Mouse (Mus musculus) heart, postnatal 0 days (tissue): ENCODE data around the gene Cct7. TPM values are rescaled to one million over a fixed set of nuclear protein-coding genes. Genes with fewer than 3 reads are reported as not detected.

Experiments used
- ATAC-seq: fragments of 200-750 bp; cut with Nextera tagmentation; 2 replicates; pipeline ENCODE4 v1.8.0; 2017; ENCODE audit warnings: low read depth, moderate number of reproducible peaks, moderate library complexity; ENCODE audit not compliant: insufficient read depth
- DNase-seq: peaks from one replicate; pipeline ENCODE4 v3.0.0-alpha.2; 2016; ENCODE audit warnings: low spot score
- H3K27ac ChIP-seq: fragments of 300-500 bp; sonication (generic); 2 replicates; pipeline ENCODE4 v1.5.1; 2014; ENCODE audit warnings: low read depth, mild to moderate bottlenecking
- H3K27me3 ChIP-seq: fragments of 300-500 bp; sonication (generic); 2 replicates; pipeline ENCODE4 v1.6.1; 2014; ENCODE audit warnings: low read length, mixed read lengths; ENCODE audit not compliant: control insufficient read depth, insufficient read depth
- H3K36me3 ChIP-seq: fragments of 300-500 bp; sonication (generic); replicated peaks from 2 replicates; pipeline ENCODE4 v1.6.1; 2014; ENCODE audit warnings: low read length, mixed read lengths; ENCODE audit not compliant: control insufficient read depth, insufficient read depth
- H3K4me1 ChIP-seq: fragments of 300-500 bp; sonication (generic); 2 replicates; pipeline ENCODE4 v1.6.1; 2014; ENCODE audit warnings: antibody characterized with exemption; ENCODE audit not compliant: control insufficient read depth, insufficient read depth
- H3K4me2 ChIP-seq: fragments of 300-500 bp; sonication (generic); 2 replicates; pipeline ENCODE4 v1.6.1; 2014; ENCODE audit warnings: low read depth, mild to moderate bottlenecking, low read length, moderate library complexity
- H3K4me3 ChIP-seq: fragments of 300-500 bp; sonication (generic); 2 replicates; pipeline ENCODE4 v1.5.1; 2014; ENCODE audit warnings: low read depth, low read length
- H3K9ac ChIP-seq: fragments of 300-500 bp; sonication (generic); replicated peaks from 2 replicates; pipeline ENCODE4 v1.6.1; 2014; ENCODE audit warnings: low read depth, low read length, mixed read lengths
- H3K9me3 ChIP-seq: fragments of 300-500 bp; sonication (generic); replicated peaks from 2 replicates; pipeline ENCODE4 v1.6.1; 2016; ENCODE audit warnings: low read length; ENCODE audit not compliant: control insufficient read depth
- CTCF ChIP-seq: IDR thresholded peaks from 2 replicates; pipeline ENCODE4 v1.5.1; 2016; ENCODE audit warnings: antibody characterized with exemption, control low read depth, low read depth
- EP300 ChIP-seq: IDR thresholded peaks from 2 replicates; pipeline ENCODE4 v1.6.1; 2016; ENCODE audit warnings: antibody characterized with exemption, low read depth
- WGBS: fragments of 180-500 bp; shearing (Covaris S2); extraction: QIAGEN DNeasy Blood & Tissue Kit; methylation state at CpG from one replicate; pipeline ENCODE4 v1.1.7; 2014; 5-methylcytosine and 5-hydroxymethylcytosine counted together
- polyA plus RNA-seq: library from polyadenylated mRNA; unstranded; fragments of >200 nt; fragmentation: Nextera tagmentation; extraction: Ambion mirVana; gene quantifications from 2 replicates; pipeline ENCODE4 v1.2.1, GENCODE M21; 2015
- total RNA-seq: library from RNA; depleted of rRNA; stranded (reverse); fragments of >200 nt; gene quantifications from 2 replicates; pipeline ENCODE4 v1.2.3, GENCODE M21; 2014; ENCODE audit warnings: low replicate concordance

The Cct7 gene
- total and polyA plus RNA-seq, 2 experiments from 2014 or later: 138 to 246 TPM

- TF ChIP-seq EP300: no peak
- Histone ChIP-seq H3K4me1 (peaks cover 6% of the 10 kb centered on the region; the same call in 1 of the 2 replicates), H3K4me3 (peak within 1 kb of the TSS; percentile 59), H3K27me3 (peaks cover 46% of the 10 kb centered on the region), H3K27ac (no peak within 1 kb of the TSS), H3K9ac (peak within 1 kb of the TSS; percentile 42; the same call in 1 of the 2 replicates), H3K4me2 (peak within 1 kb of the TSS; percentile 81), H3K9me3 (no peaks in the 10 kb centered on the region), H3K36me3 (no peaks in the 10 kb centered on the region)
- 3% methylated on average over 20 of the region's 22 CpGs for WGBS
- ATAC-seq (no peak), DNase-seq (no peak)
These were observed 51.6 kb downstream of the Cct7 start, which contains the start of gene Fbxo41 for GRCm38 (mm10) chr6:85502911-85503250. Gene Fbxo41, minus strand, starts transcription at chr6:85502994.

DNA sequence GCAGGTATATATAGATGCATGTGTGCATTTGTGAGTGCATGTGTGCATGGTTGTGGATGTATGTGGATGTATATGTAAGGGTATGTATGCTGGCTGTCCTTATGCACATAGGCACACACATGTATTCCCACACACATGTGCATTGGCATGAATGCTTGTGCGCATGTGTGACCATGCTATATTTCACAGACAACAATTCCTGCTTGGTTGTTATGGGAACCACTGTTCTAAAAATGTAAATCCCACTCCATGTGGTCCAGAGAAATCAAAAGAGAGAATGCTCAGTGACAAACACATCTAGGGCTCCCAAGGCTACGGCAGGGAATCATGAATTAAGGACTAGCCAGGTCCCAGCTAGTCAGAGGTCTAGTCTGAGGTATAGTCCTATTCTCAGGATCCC, 53.6 kb downstream of the Cct7 start:
- no peak for TF ChIP-seq EP300
- TF ChIP-seq CTCF: no peak
- WGBS: 72% methylated on average over 2 of the region's 2 CpGs
- no peaks in the 10 kb centered on the region for H3K36me3 ChIP-seq

GRCm38 (mm10) chr6:85508602-85509001, 57.3 kb downstream of the Cct7 start:
- Histone ChIP-seq H3K4me1 (peaks cover 5% of the 10 kb centered on the region), H3K4me3 (no peak overlapping the region), H3K9ac (no peak overlapping the region), H3K4me2 (no peak overlapping the region), H3K36me3 (no peaks in the 10 kb centered on the region), H3K27ac (no peak overlapping the region), H3K9me3 (no peaks in the 10 kb centered on the region), H3K27me3 (peaks cover 69% of the 10 kb centered on the region)
- DNase-seq (no peak), ATAC-seq (no peak)
- WGBS: 37% methylated on average over 5 of the region's 5 CpGs
- TF ChIP-seq EP300 (no peak), CTCF (no peak)

More for the DNA sequence above, 53.6 kb downstream of the Cct7 start:
- no peak overlapping the region for H3K4me2 ChIP-seq
- no peak overlapping the region for H3K27ac ChIP-seq
- H3K27me3 ChIP-seq: peaks cover 61% of the 10 kb centered on the region
- peaks cover 6% of the 10 kb centered on the region; the same call in 1 of the 2 replicates for H3K4me1 ChIP-seq
- H3K4me3 ChIP-seq: no peak overlapping the region
- DNase-seq (no peak), ATAC-seq (no peak)
- H3K9me3 ChIP-seq: no peaks in the 10 kb centered on the region
- no peak overlapping the region for H3K9ac ChIP-seq

- H3K27me3 ChIP-seq: peaks cover 71% of the 10 kb centered on the region
- H3K4me2 ChIP-seq: no peak overlapping the region
- H3K9ac ChIP-seq: no peak overlapping the region
- no peaks in the 10 kb centered on the region for H3K9me3 ChIP-seq
- DNase-seq (no peak), ATAC-seq (no peak)
- no peaks in the 10 kb centered on the region for H3K36me3 ChIP-seq
- H3K27ac ChIP-seq: no peak overlapping the region
- H3K4me3 ChIP-seq: no peak overlapping the region
- H3K4me1 ChIP-seq: peaks cover 8% of the 10 kb centered on the region
- WGBS: 4% methylated on average over 6 of the region's 6 CpGs
- TF ChIP-seq EP300: no peak
- TF ChIP-seq CTCF: peak; percentile 48
These were observed 59.2 kb downstream of the Cct7 start for GRCm38 (mm10) chr6:85510476-85510875.

DNA sequence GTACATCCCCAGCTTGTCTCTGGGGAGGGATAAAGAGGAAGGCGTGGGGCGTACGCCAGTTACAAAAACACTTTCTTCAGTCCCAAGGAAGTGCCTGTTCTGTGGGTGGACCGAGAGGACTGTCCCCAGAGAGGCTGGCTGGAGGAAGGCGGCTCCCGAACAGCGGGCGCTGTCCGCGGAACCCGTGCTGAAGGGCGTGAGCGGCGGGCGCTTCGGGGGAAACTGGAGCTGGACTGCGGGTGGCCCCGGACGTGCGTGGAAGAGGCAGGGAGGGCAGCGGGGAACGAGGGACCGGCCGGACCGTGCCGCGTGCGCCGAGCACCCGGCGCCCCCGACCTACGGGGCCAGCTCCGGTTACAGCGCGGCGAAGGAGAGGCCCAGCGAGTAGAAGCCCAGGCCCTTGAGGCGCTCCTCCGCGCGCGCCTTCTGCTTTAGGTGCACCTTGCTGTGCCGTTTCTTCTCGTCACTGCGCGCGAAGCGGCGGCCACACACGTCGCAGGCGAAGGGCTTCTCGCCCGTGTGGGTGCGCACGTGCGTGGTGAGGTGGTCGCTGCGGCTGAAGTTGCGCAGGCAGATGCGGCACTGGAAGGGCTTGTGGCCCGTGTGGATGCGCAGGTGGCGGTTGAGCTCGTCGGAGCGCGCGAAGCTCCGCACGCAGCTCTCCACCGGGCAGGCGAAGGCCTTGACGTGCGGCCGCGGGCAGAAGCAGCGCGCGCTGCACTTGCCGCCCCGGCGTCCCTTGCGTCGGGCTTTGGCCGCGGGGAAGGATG, 60.2 kb downstream of the Cct7 start:
- DNase-seq: peak; percentile 22
- H3K36me3 ChIP-seq: no peaks in the 10 kb centered on the region
- H3K27me3 ChIP-seq: peaks cover 80% of the 10 kb centered on the region
- H3K4me2 ChIP-seq: peak overlapping the region; percentile 34
- no peaks in the 10 kb centered on the region for H3K9me3 ChIP-seq
- peaks cover 8% of the 10 kb centered on the region for H3K4me1 ChIP-seq
- WGBS: under 1% methylated on average over 81 of the region's 88 CpGs
- TF ChIP-seq CTCF (no peak), EP300 (no peak)
- peak overlapping the region; percentile 48 for H3K4me3 ChIP-seq
- no peak overlapping the region for H3K9ac ChIP-seq
- peak; percentile 49; the same call in 1 of the 2 replicates for ATAC-seq
- H3K27ac ChIP-seq: no peak overlapping the region
